Comparison of ENCODE assay signal across 20 mouse cellular contexts in the genomic region with DNA sequence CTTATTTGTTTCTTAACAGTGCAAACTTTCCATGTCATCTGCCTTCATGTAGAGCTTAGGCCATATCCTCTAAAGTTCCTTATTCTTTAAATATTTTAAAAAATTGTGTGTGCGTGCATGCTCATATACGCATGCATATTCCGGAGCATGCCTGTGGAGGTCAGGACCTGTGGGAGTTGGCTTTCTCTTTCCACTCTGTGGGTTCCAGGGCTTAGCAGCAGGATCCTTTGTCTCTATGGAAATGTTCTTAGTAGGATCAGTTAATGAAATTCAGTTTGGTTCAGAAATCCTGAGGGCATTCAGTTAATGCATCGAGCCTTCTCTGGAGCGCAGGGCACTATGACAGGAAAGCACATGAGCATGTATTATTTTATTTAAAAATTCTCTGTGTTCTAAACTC. TPM values are rescaled to one million over a fixed set of nuclear protein-coding genes. Genes with fewer than 3 reads are reported as not detected.
DNase-seq lines count a peak whose midpoint lies in the region; ATAC-seq lines count a peak whose summit lies in the region.
"Had no signal": no experiment of that assay in that cellular context is flagged by ENCODE, and none has a peak within 500 bp of the region (broad histone marks: within the 10 kb centered on the region; RNA-seq: fewer than 3 reads in every experiment).

No protein-coding gene starts in this region.

- no peak overlapping the region for H3K27ac ChIP-seq in forebrain, embryonic 12.5 days
- H3K27ac ChIP-seq in forebrain, embryonic 15.5 days (replicated peaks): no peak overlapping the region
- peak overlapping the region; percentile 82 for H3K27ac ChIP-seq in midbrain, embryonic 10.5 days (replicated peaks)
- no peak overlapping the region for H3K27ac ChIP-seq in midbrain, embryonic 16.5 days (ENCODE audit: low read length)
- no peak overlapping the region for H3K27ac ChIP-seq in midbrain, embryonic 13.5 days
- H3K27ac ChIP-seq: embryonic facial prominence, embryonic 12.5 days; limb, embryonic 12.5 days; neural tube, embryonic 13.5 days had no signal

- no peak overlapping the region for H3K9ac ChIP-seq in forebrain, embryonic 12.5 days
- no peak overlapping the region for H3K9ac ChIP-seq in forebrain, embryonic 15.5 days (replicated peaks)
- H3K9ac ChIP-seq in midbrain, embryonic 16.5 days (ENCODE audit: low read depth, low read length): no peak overlapping the region
- 0 out of 2 replicates have a peak overlapping the region, but pooled peaks have one; percentile 29 for H3K9ac ChIP-seq in midbrain, embryonic 13.5 days (replicated peaks)
- H3K9ac ChIP-seq: embryonic facial prominence, embryonic 12.5 days; limb, embryonic 12.5 days; neural tube, embryonic 13.5 days had no signal

- peak; percentile 50 for DNase-seq in midbrain, embryonic 10.5 days (ENCODE audit: low spot score)
- peak; percentile 82 for DNase-seq in R1 (ENCODE audit: low read depth, low spot score)
- no peak for DNase-seq in kidney, adult 11 months
- DNase-seq: adrenal gland, postnatal 10 days; cerebellum, adult 8-10 months; heart, postnatal 4 days; kidney, postnatal 4 days; lung, adult 2 months; lung, postnatal 14 days; retina, postnatal 1 day; thymus, postnatal 14 days had no signal

- H3K36me3 ChIP-seq in forebrain, embryonic 12.5 days (replicated peaks): peaks cover 32% of the 10 kb centered on the region
- H3K36me3 ChIP-seq in forebrain, embryonic 15.5 days: peaks cover 26% of the 10 kb centered on the region
- H3K36me3 ChIP-seq in midbrain, embryonic 10.5 days: peaks cover 38% of the 10 kb centered on the region
- peaks cover 11% of the 10 kb centered on the region for H3K36me3 ChIP-seq in midbrain, embryonic 16.5 days (ENCODE audit: control insufficient read depth, insufficient read depth, low read length)
- H3K36me3 ChIP-seq in midbrain, embryonic 13.5 days: peaks cover 48% of the 10 kb centered on the region

- no peak for ATAC-seq in forebrain, embryonic 12.5 days (ENCODE audit: low FRiP score)
- no peak for ATAC-seq in forebrain, embryonic 15.5 days (replicated peaks)
- ATAC-seq in midbrain, embryonic 16.5 days: no peak
- ATAC-seq in midbrain, embryonic 13.5 days: peak; percentile 66
- ATAC-seq: intestine, postnatal 0 days had no signal

- H3K9me3 ChIP-seq in forebrain, embryonic 12.5 days: no peaks in the 10 kb centered on the region
- no peaks in the 10 kb centered on the region for H3K9me3 ChIP-seq in forebrain, embryonic 15.5 days
- H3K9me3 ChIP-seq in midbrain, embryonic 10.5 days (replicated peaks): no peaks in the 10 kb centered on the region
- H3K9me3 ChIP-seq in midbrain, embryonic 16.5 days (replicated peaks; ENCODE audit: control insufficient read depth, low read length, poor library complexity, severe bottlenecking): no peaks in the 10 kb centered on the region
- H3K9me3 ChIP-seq in midbrain, embryonic 13.5 days: no peaks in the 10 kb centered on the region
- H3K9me3 ChIP-seq: embryonic facial prominence, embryonic 12.5 days; limb, embryonic 12.5 days; neural tube, embryonic 13.5 days had no signal

- peaks cover 15% of the 10 kb centered on the region for H3K4me1 ChIP-seq in forebrain, embryonic 12.5 days
- H3K4me1 ChIP-seq in forebrain, embryonic 15.5 days: no peaks in the 10 kb centered on the region
- H3K4me1 ChIP-seq in midbrain, embryonic 10.5 days: peaks cover 26% of the 10 kb centered on the region
- peaks cover 7% of the 10 kb centered on the region for H3K4me1 ChIP-seq in midbrain, embryonic 16.5 days (ENCODE audit: control insufficient read depth, insufficient read depth, low read length)
- peaks cover 19% of the 10 kb centered on the region for H3K4me1 ChIP-seq in midbrain, embryonic 13.5 days (replicated peaks)
- H3K4me1 ChIP-seq: embryonic facial prominence, embryonic 12.5 days; limb, embryonic 12.5 days had no signal

- H3K4me2 ChIP-seq in forebrain, embryonic 12.5 days: 0 out of 2 replicates have a peak overlapping the region, but pooled peaks have one; percentile 2
- no peak overlapping the region for H3K4me2 ChIP-seq in forebrain, embryonic 15.5 days (replicated peaks)
- no peak overlapping the region for H3K4me2 ChIP-seq in midbrain, embryonic 16.5 days (ENCODE audit: low read length)
- H3K4me2 ChIP-seq in midbrain, embryonic 13.5 days (replicated peaks): no peak overlapping the region
- H3K4me2 ChIP-seq: embryonic facial prominence, embryonic 12.5 days; limb, embryonic 12.5 days; liver, embryonic 11.5 days; neural tube, embryonic 13.5 days had no signal

- WGBS in forebrain, embryonic 12.5 days: 40% methylated on average over 5 of the region's 5 CpGs
- WGBS in forebrain, embryonic 15.5 days: 33% methylated on average over 5 of the region's 5 CpGs
- WGBS in midbrain, embryonic 10.5 days: 26% methylated on average over 5 of the region's 5 CpGs
- 14% methylated on average over 5 of the region's 5 CpGs for WGBS in midbrain, embryonic 16.5 days
- WGBS in midbrain, embryonic 13.5 days: 12% methylated on average over 5 of the region's 5 CpGs

- H3K4me3 ChIP-seq in forebrain, embryonic 12.5 days (replicated peaks): no peak overlapping the region
- no peak overlapping the region for H3K4me3 ChIP-seq in forebrain, embryonic 15.5 days
- no peak overlapping the region for H3K4me3 ChIP-seq in midbrain, embryonic 10.5 days
- H3K4me3 ChIP-seq in midbrain, embryonic 16.5 days (ENCODE audit: low read depth, low read length): no peak overlapping the region
- no peak overlapping the region for H3K4me3 ChIP-seq in midbrain, embryonic 13.5 days (replicated peaks)
- H3K4me3 ChIP-seq: embryonic facial prominence, embryonic 12.5 days; limb, embryonic 12.5 days; neural tube, embryonic 13.5 days had no signal

- no peaks in the 10 kb centered on the region for H3K27me3 ChIP-seq in forebrain, embryonic 12.5 days
- H3K27me3 ChIP-seq in forebrain, embryonic 15.5 days: no peaks in the 10 kb centered on the region
- no peaks in the 10 kb centered on the region for H3K27me3 ChIP-seq in midbrain, embryonic 10.5 days (ENCODE audit: low read depth, poor library complexity, severe bottlenecking)
- no peaks in the 10 kb centered on the region for H3K27me3 ChIP-seq in midbrain, embryonic 16.5 days (ENCODE audit: control insufficient read depth, insufficient read depth, low read depth, low read length)
- H3K27me3 ChIP-seq in midbrain, embryonic 13.5 days: no peaks in the 10 kb centered on the region
- H3K27me3 ChIP-seq: embryonic facial prominence, embryonic 12.5 days; limb, embryonic 12.5 days; neural tube, embryonic 13.5 days had no signal

RNA-seq across cellular contexts. Expression of a gene that starts 7.2 kb away (rescaled TPM):
- 17.0 and 17.1 TPM in 2 replicates for polyA plus RNA-seq in forebrain, embryonic 12.5 days (2016; fragmentation: Nextera tagmentation; extraction: Ambion mirVana)
- 15.0 and 15.3 TPM in 2 replicates for polyA plus RNA-seq in forebrain, embryonic 15.5 days (2015; fragmentation: Nextera tagmentation; extraction: Ambion mirVana)
- 8.2 and 9.4 TPM in 2 replicates for polyA plus RNA-seq in midbrain, embryonic 10.5 days (2016; fragmentation: Nextera tagmentation; extraction: Ambion mirVana)
- 10.0 and 11.0 TPM in 2 replicates for polyA plus RNA-seq in midbrain, embryonic 16.5 days (2015; fragmentation: Nextera tagmentation; extraction: Ambion mirVana)
- polyA plus RNA-seq in midbrain, embryonic 13.5 days (2015; fragmentation: Nextera tagmentation; extraction: Ambion mirVana): 10.9 TPM in 2 replicates

RNA-seq across cellular contexts. Expression of a gene that starts 53.1 kb away (rescaled TPM):
- polyA plus RNA-seq in forebrain, embryonic 12.5 days (2016; fragmentation: Nextera tagmentation; extraction: Ambion mirVana): 12.1 and 13.9 TPM in 2 replicates
- 9.5 and 10.6 TPM in 2 replicates for polyA plus RNA-seq in forebrain, embryonic 15.5 days (2015; fragmentation: Nextera tagmentation; extraction: Ambion mirVana)
- 10.5 and 12.9 TPM in 2 replicates for polyA plus RNA-seq in midbrain, embryonic 10.5 days (2016; fragmentation: Nextera tagmentation; extraction: Ambion mirVana)
- polyA plus RNA-seq in midbrain, embryonic 16.5 days (2015; fragmentation: Nextera tagmentation; extraction: Ambion mirVana): 10.8 and 10.9 TPM in 2 replicates
- 10.8 and 11.3 TPM in 2 replicates for polyA plus RNA-seq in midbrain, embryonic 13.5 days (2015; fragmentation: Nextera tagmentation; extraction: Ambion mirVana)
